Mouse (Mus musculus): ENCODE measurements around the gene Rph3a. TPM values are rescaled to one million over a fixed set of nuclear protein-coding genes. Genes with fewer than 3 reads are reported as not detected.
"Not testable (repeated sequence)": the region's sequence is repeated elsewhere in the genome, so short reads cannot be mapped to it uniquely, and the experiment has no call there.

Gene Rph3a
- polyA plus RNA-seq, 1 experiment from 2014 or later, result 30.2 TPM

DNA sequence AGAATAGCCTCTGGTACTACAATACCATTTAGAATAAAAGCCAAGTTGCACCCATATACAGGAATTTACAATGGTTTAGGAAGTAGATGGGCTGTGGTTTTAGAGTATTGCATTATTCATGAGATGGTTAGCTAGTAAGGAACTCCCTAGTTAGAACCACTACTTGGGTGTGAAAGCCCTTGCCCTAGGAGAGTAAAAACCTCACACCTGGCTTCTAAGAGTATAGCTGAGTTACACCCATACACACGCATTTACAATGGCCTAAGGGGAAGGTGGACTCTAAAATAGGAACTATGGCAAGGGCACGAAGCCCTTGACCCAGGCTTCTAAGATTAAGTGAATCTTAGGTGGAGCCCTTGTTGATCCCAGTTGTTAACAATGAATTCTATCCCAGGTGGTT, 115.2 kb downstream of the Rph3a start:
- H3K9ac ChIP-seq (ENCODE audit: low read depth, low read length); H3K27ac ChIP-seq (ENCODE audit: low read length); ATAC-seq; H3K9me3 ChIP-seq (replicated peaks; ENCODE audit: control insufficient read depth, low read length, poor library complexity, severe bottlenecking); H3K27me3 ChIP-seq (ENCODE audit: control insufficient read depth, insufficient read depth, low read depth, low read length); H3K4me3 ChIP-seq (ENCODE audit: low read depth, low read length); H3K4me1 ChIP-seq (ENCODE audit: control insufficient read depth, insufficient read depth, low read length); H3K36me3 ChIP-seq (ENCODE audit: control insufficient read depth, insufficient read depth, low read length); H3K4me2 ChIP-seq (ENCODE audit: low read length): not testable (repeated sequence)
- WGBS, result 72% methylated on average over 2 of the region's 2 CpGs

DNA sequence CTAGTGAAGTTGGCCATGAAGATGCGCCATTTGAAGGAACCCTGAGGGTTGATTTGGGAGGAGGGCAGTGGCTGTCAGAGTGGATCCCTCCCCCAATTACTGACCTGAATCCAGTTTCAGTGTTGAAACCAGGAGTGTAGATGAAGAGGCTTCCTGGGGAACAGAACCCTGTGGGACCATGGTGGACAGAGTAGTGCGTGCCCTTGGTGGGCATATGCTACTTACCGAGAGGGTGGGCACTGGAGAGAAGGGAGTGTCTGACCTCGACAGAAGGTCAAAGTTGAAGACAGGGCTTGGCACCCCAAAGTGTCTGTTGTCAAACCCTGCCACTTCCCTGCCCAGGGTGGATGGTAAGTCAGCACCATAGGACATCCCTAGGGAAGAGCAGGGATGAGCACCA, 116.0 kb downstream of the Rph3a start:
- WGBS, result 94% methylated on average over 4 of the region's 4 CpGs

DNA sequence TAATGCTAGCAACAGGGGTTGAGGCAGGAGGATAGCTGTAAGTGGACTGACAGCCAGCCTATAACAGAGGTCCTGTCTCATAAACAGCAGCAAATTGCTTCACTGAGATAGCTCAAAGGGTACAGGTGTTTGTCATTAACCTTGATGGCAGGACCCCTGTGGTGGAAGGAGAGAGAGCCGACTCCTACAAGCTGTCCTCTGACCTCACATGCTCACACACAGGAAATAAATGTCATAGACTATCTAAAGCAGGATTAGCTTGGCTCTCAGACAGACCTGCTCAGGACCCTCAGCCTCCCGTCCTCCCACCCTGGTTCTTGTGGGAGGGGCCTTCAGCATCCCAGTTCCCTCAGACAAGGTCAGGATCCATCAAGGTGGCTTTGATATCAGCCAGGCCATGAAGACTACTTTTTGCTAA, 117.6 kb downstream of the Rph3a start:
- no peak overlapping the region for H3K27ac ChIP-seq (ENCODE audit: low read length)
- H3K4me1 ChIP-seq (ENCODE audit: control insufficient read depth, insufficient read depth, low read length), result no peaks in the 10 kb centered on the region
- H3K9me3 ChIP-seq (replicated peaks; ENCODE audit: control insufficient read depth, low read length, poor library complexity, severe bottlenecking), result no peaks in the 10 kb centered on the region
- ATAC-seq, result no peak
- H3K9ac ChIP-seq (ENCODE audit: low read depth, low read length), result no peak overlapping the region
- WGBS, result 66% methylated on average over 2 of the region's 2 CpGs
- no peak overlapping the region for H3K4me2 ChIP-seq (ENCODE audit: low read length)
- H3K27me3 ChIP-seq (ENCODE audit: control insufficient read depth, insufficient read depth, low read depth, low read length), result no peaks in the 10 kb centered on the region
- no peak overlapping the region for H3K4me3 ChIP-seq (ENCODE audit: low read depth, low read length)
- H3K36me3 ChIP-seq (ENCODE audit: control insufficient read depth, insufficient read depth, low read length), result no peaks in the 10 kb centered on the region

More for the DNA sequence above, 116.0 kb downstream of the Rph3a start:
- not testable (repeated sequence) for H3K36me3 ChIP-seq (ENCODE audit: control insufficient read depth, insufficient read depth, low read length); ATAC-seq; H3K4me2 ChIP-seq (ENCODE audit: low read length); H3K4me1 ChIP-seq (ENCODE audit: control insufficient read depth, insufficient read depth, low read length); H3K27me3 ChIP-seq (ENCODE audit: control insufficient read depth, insufficient read depth, low read depth, low read length); H3K4me3 ChIP-seq (ENCODE audit: low read depth, low read length); H3K27ac ChIP-seq (ENCODE audit: low read length); H3K9me3 ChIP-seq (replicated peaks; ENCODE audit: control insufficient read depth, low read length, poor library complexity, severe bottlenecking); H3K9ac ChIP-seq (ENCODE audit: low read depth, low read length)

DNA sequence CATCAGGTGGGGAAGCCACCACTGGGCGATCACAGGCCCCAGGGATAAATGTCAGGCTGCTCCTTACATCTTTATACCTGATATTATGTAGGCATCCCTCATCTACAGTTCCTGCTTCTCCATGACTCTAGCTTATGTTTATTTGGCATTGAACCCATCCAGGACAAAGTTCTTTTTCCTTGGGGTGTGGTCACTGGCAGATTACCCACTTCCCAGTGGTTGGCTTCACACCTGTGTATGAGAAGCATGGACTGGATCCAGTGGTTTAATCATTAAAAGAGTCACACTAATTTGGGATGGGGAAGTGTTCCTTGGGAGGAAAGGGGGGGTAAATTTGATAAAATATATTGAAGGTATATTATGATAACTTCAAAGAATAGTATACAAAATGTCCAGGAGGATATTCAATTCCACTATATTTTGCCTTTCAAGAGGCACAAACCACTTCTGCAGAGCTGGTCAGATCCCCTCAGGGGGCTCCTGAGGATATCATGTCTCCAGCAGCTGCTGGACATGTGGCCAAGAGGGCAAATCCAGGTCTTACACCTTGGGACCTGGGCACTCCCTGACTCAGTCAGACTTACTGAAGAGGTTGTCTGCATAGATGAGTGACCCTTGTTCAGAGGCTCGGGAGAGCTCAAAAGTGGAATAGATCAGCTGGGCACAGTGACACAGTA, 118.2 kb downstream of the Rph3a start:
- WGBS, result 83% methylated on average over 2 of the region's 2 CpGs
- not testable (repeated sequence) for H3K9ac ChIP-seq (ENCODE audit: low read depth, low read length); H3K9me3 ChIP-seq (replicated peaks; ENCODE audit: control insufficient read depth, low read length, poor library complexity, severe bottlenecking); H3K36me3 ChIP-seq (ENCODE audit: control insufficient read depth, insufficient read depth, low read length); ATAC-seq; H3K4me2 ChIP-seq (ENCODE audit: low read length); H3K4me3 ChIP-seq (ENCODE audit: low read depth, low read length); H3K27ac ChIP-seq (ENCODE audit: low read length); H3K4me1 ChIP-seq (ENCODE audit: control insufficient read depth, insufficient read depth, low read length); H3K27me3 ChIP-seq (ENCODE audit: control insufficient read depth, insufficient read depth, low read depth, low read length)

DNA sequence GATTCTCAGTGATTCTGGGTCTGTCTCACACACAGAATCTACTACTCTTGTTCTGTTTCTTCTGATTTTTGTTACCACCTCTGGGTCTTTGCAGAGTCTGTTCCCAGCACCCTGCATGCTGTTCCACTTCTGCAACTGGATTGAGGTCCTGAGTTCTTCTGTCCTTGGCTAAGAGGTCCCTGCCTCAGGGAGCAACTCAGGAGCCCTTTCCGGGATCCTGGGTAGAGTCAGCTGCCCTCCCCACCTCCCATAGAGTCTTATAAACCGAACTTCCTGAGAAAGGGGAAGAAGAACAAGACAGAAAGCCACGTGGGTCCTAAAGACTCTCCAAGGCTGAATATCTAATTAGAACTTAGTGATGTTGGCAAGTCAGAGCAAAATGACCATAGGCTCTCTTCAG, 118.9 kb downstream of the Rph3a start:
- Histone ChIP-seq H3K9me3 (replicated peaks; ENCODE audit: control insufficient read depth, low read length, poor library complexity, severe bottlenecking) (no peaks in the 10 kb centered on the region), H3K4me2 (ENCODE audit: low read length) (no peak overlapping the region), H3K4me3 (ENCODE audit: low read depth, low read length) (no peak overlapping the region), H3K27ac (ENCODE audit: low read length) (no peak overlapping the region), H3K4me1 (ENCODE audit: control insufficient read depth, insufficient read depth, low read length) (no peaks in the 10 kb centered on the region), H3K27me3 (ENCODE audit: control insufficient read depth, insufficient read depth, low read depth, low read length) (no peaks in the 10 kb centered on the region), H3K9ac (ENCODE audit: low read depth, low read length) (no peak overlapping the region), H3K36me3 (ENCODE audit: control insufficient read depth, insufficient read depth, low read length) (no peaks in the 10 kb centered on the region)
- WGBS, result 55% methylated on average over 3 of the region's 3 CpGs
- no peak for ATAC-seq

Other genes with a start within 250 kb of the Rph3a start
- gene Oas3, start 232.4 kb downstream of the Rph3a start, polyA plus RNA-seq (2015; fragmentation: Nextera tagmentation; extraction: Ambion mirVana), result 1.1 and 1.4 TPM in 2 replicates
- 0.34 and 0.72 TPM in 2 replicates for gene Oas1e, start 214.6 kb downstream of the Rph3a start, polyA plus RNA-seq (2015; fragmentation: Nextera tagmentation; extraction: Ambion mirVana)
- gene Oas1c, start 197.6 kb downstream of the Rph3a start, polyA plus RNA-seq (2015; fragmentation: Nextera tagmentation; extraction: Ambion mirVana), result 0.17 and 0.45 TPM in 2 replicates
- gene Oas1f, start 162.7 kb downstream of the Rph3a start, polyA plus RNA-seq (2015; fragmentation: Nextera tagmentation; extraction: Ambion mirVana), result not detected in 2 replicates
- not detected in 2 replicates for gene Oas1h, start 148.7 kb downstream of the Rph3a start, polyA plus RNA-seq (2015; fragmentation: Nextera tagmentation; extraction: Ambion mirVana)
- not detected in 2 replicates for gene Oas1g, start 122.5 kb downstream of the Rph3a start, polyA plus RNA-seq (2015; fragmentation: Nextera tagmentation; extraction: Ambion mirVana)
- 0.46 and 0.84 TPM in 2 replicates for gene Oas1a, start 102.6 kb downstream of the Rph3a start, polyA plus RNA-seq (2015; fragmentation: Nextera tagmentation; extraction: Ambion mirVana)
- gene Oas1d, start 95.6 kb downstream of the Rph3a start, polyA plus RNA-seq (2015; fragmentation: Nextera tagmentation; extraction: Ambion mirVana), result 0.16 and 0.23 TPM in 2 replicates
- gene Ptpn11, start 181.3 kb upstream of the Rph3a start, polyA plus RNA-seq (2015; fragmentation: Nextera tagmentation; extraction: Ambion mirVana), result 18.4 and 21.4 TPM in 2 replicates
- 345 and 352 TPM in 2 replicates for gene Rpl6, start 194.4 kb upstream of the Rph3a start, polyA plus RNA-seq (2015; fragmentation: Nextera tagmentation; extraction: Ambion mirVana)
- 22.6 and 22.9 TPM in 2 replicates for gene Hectd4, start 210.1 kb upstream of the Rph3a start, polyA plus RNA-seq (2015; fragmentation: Nextera tagmentation; extraction: Ambion mirVana)